Mouse (Mus musculus) cerebellum, adult 11-12 months (tissue): ENCODE measurements around the gene Atp2a2.
A peak's percentile ranks its signal among the peaks of the same experiment; 100 is the strongest.
"Not testable (repeated sequence)": the region's sequence is repeated elsewhere in the genome, so short reads cannot be mapped to it uniquely, and the experiment has no call there.

Experiments
- DNase-seq: peaks from one replicate; pipeline ENCODE4 v3.0.0; 2022

Atp2a2 gene

GRCm38 (mm10) chr5:122448869-122449268 lies 53.2 kb downstream of the Atp2a2 start:
- no peak for DNase-seq

GRCm38 (mm10) chr5:122447857-122448256 lies 54.2 kb downstream of the Atp2a2 start:
- DNase-seq: no peak

GRCm38 (mm10) chr5:122445051-122445610 lies 56.9 kb downstream of the Atp2a2 start:
- DNase-seq: no peak

DNA sequence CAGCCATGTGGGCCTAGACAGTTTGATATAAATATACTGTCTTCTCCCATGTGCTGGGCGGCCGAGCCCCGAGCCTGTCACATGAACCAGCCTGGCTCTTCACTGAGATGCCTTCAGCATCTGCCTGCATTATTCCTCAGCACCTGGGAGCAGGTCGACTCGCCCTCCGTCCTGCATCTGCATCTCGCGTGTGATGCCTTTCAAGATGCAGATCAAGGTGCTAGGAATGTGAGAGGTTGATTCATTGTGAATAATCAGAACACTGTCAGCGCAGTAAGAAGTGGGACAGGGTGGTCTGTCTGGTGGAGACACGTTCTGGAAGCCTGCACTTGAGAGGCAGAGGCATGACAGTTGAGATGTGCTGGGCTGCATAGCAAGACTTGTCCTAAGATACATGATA lies 57.5 kb downstream of the Atp2a2 start:
- no peak for DNase-seq

- no peak for DNase-seq
Observed at GRCm38 (mm10) chr5:122440095-122440630, 61.9 kb downstream of the Atp2a2 start.

- DNase-seq: no peak
Observed at GRCm38 (mm10) chr5:122439400-122440094, 62.5 kb downstream of the Atp2a2 start.

DNA sequence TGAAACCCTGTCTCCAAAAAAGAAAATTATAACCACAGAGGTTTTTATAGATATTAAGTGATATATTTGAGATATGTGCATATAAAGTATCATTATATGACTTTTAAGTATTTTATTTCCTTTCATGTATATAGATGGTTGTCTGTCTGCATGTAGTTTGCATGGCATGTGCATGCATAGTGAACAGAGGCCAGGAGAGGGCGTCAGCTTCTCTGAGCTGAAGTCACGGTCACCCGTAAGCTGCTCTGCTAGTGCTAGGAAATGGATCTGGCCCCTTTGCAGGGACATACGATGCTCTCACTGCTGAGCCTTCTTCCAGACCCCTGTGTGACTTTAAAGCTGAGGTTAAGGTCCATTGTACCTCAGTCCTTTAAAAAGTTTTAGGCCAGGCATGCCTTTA lies 67.5 kb downstream of the Atp2a2 start:
- DNase-seq: no peak

- DNase-seq: no peak
Observed at GRCm38 (mm10) chr5:122431221-122431620, 70.8 kb downstream of the Atp2a2 start.

DNA sequence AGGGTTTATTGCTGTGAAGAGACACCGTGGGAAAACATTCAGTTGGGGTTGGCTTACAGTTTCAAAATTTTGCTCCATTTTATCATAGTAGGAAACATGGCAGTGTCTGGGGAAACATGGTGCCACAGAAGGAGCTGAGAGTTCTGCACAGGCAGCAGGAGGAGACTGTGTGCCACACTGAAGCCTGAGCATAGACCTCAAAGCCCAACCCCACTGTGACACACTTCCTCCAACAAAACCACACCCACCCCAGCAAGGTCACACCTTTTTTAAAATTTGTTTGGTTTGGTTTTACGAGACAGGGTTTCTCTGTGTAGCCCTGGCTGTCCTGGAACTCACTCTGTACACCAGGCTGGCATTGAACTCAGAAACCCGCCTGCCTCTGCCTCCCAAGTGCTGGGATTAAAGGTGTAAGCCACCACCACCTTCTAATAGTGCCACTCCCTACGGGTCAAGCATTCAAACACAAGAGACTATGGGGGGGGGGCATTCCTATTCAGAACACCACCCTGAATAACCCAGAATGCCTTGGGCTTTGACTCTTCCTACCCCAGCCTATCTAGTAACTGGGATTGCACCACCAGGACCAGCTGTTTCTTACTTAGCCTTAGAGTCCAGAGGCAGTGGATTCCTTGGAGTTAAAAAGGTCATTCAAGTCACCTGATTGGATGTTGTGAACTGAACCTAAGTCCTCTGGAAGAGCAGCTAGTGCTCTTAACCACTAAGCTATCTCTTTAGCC lies 71.8 kb downstream of the Atp2a2 start:
- DNase-seq: no peak

DNA sequence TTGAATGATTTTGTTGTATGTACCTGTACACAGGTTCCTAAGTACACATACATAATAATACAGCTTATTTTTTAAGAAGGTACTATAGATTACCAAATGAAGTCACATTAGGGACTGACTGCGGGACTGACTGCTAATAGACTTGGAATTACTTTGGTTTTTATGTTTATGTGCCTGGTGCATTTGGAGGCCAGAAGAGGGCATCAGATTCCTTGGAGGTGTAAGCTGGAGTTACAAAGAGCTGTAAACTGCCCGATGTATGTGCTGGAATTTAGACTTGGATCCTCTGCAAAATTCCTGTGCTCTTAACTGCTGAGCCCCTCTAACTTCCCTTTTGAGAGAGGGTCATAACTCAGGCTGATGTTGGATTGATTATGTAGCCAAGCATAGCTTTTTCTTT lies 76.5 kb downstream of the Atp2a2 start:
- DNase-seq: no peak

DNA sequence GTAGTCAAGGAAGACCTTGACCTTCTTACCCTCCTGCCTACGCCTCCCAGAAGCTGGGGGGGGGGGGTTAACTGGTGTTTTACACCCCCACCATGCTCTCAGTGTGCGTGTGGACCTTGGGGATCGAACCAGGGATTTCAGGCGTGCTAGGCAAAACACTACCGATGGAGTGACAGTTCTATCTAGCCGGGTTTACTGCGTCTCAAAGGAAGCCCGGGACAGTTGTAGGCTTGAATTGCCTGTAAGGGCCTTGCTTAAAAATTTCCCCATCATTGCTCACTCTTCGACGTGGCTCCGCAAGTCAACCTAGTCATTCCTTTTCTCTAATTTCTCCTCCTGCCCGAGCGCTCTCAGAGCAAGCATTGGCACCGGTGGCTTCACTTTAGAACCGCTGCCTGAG lies 78.9 kb downstream of the Atp2a2 start:
- DNase-seq: no peak

DNA sequence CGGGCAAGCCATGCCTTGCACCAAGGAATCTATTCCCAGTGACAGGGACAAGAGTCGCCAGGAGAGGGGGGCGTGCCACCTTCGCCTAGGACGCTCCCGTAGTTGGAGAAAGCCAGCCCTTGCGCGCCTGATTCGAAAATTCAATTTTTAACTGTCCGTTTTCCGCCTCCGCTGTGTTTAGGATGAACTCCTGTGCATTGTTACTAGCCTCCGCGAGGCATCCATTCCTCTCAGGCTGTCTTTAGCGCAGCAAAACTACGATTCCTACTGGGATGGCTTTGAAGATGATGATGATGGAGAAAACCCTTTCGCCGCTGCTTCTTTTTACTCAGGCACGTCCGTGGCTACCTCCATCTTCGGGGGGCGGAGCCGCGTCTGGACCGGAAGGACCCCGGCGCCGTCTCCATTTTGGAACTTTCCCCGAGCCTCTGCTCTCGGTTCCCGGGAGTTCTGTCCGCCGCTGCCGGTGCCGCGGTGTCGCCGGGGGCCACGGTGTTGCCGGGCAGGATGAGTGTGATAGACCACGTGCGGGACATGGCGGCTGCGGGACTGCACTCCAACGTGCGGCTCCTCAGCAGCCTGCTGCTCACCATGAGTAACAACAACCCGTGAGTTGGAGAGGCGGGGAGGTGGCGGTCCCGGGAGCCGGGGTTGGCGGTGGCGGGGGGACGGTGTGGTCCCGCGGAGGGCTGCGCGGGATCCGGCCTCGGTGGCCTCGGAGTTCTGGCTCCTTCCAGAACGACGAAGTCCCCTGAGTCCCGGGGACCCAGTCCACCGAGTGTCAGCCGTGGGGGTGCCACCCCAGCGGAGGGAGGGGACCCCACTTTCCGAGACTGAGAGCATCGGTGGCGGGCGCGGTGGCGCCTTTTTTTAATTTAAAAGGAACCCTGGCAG lies 79.7 kb downstream of the Atp2a2 start:
- peak; percentile 82 for DNase-seq

DNA sequence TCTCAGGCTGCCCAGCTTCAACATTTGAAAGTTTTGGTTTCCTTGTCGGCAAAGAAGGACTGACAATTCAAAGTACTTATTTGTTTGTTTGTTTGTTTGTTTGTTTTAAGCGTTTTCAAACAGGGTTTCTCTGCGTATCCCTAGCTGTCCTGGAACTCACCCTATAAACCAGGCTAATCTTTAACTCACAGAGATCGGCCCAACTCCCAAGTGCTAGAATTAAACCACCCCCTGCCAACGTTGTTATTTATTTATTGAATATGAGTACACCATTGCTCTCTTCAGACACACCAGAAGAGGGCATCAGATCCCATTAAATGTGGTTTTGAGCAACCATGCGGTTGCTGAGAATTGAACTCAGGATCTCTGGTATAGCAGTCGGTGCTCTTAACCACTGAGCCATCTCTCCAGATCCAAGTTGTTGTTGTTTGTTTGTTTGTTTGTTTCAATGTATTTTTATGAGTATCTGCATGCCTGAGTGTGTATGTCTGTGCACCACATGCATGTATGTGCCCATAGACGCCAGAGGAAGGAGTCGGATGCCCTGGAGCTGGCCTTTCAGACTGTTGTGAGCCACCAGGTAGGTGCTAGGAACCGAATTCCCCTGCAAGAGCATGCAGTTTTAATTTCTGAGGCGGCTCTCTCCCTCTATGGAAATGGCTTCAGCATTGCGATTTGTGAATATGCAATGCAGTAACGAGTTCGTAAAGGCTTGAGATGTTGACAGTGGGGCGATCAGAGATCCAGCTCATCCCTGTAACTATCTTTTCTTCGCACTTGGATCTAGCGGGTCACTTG lies 80.6 kb downstream of the Atp2a2 start, which contains the start of gene Anapc7:
Gene Anapc7, plus strand, starts transcription at position 423 of the 798 bp plus-strand sequence.
- no peak for DNase-seq

- DNase-seq: not testable (repeated sequence)
Observed at GRCm38 (mm10) chr5:122420676-122421075, 81.3 kb downstream of the Atp2a2 start.

DNA sequence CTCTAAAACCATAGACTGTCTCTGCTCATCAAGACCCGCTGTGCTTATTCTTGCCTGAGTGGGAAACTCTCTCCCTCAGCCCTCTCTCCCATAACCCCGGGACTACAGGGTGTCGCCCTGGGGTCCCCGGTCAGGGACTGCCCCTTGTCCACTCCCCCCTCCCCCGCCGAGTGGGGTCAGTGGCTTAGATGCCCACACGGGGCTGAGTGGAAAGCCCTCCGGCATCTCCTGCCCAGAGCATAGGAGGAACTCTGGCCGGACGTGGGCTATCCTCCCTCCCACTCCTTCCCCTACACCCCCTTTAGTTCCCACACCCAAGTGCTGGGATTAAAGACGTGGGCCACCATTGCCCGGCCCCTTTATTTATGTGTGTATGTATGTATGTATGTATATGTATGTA lies 86.6 kb downstream of the Atp2a2 start:
- DNase-seq: no peak

DNA sequence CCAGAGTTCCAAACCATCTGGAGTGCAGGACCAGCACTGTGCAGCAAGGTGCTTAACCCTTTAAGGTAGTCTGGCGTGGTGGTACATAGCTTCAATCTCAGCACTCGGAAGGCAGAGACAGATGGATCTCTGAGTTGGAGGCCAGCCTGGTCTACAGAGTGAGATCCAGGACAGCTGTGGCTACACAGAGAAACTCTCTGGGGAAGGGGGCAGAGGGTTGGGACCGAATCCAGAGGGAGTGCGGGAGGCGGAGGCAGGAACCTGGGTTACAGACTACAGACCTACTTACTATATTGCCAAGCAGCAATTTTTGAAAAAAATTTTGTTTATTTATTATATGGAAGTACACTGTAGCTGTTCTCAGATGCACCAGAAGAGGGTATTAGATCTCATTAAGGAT lies 87.7 kb downstream of the Atp2a2 start:
- no peak for DNase-seq

DNA sequence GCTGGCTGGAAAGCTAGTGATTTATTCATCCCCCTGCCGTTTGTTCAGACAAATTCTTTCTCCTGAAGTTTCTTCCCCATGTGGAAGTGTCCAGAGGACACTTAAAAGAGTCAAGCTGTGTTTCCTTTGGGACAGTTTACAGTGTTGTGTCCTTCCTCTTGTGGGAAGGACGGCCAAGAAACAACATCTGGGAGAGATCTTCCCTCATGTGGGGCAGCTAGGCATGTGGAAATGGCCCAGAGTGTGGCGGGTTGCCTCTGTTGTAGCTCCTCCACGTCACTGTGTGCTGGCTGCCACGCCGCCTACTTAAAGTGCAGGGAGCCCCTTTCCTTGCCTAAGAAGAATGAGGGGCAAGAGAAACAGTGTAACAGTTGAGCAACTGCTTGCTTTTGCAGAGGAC lies 89.2 kb downstream of the Atp2a2 start:
- DNase-seq: no peak

- no peak for DNase-seq
Observed at GRCm38 (mm10) chr5:122411892-122412291, 90.1 kb downstream of the Atp2a2 start.

DNA sequence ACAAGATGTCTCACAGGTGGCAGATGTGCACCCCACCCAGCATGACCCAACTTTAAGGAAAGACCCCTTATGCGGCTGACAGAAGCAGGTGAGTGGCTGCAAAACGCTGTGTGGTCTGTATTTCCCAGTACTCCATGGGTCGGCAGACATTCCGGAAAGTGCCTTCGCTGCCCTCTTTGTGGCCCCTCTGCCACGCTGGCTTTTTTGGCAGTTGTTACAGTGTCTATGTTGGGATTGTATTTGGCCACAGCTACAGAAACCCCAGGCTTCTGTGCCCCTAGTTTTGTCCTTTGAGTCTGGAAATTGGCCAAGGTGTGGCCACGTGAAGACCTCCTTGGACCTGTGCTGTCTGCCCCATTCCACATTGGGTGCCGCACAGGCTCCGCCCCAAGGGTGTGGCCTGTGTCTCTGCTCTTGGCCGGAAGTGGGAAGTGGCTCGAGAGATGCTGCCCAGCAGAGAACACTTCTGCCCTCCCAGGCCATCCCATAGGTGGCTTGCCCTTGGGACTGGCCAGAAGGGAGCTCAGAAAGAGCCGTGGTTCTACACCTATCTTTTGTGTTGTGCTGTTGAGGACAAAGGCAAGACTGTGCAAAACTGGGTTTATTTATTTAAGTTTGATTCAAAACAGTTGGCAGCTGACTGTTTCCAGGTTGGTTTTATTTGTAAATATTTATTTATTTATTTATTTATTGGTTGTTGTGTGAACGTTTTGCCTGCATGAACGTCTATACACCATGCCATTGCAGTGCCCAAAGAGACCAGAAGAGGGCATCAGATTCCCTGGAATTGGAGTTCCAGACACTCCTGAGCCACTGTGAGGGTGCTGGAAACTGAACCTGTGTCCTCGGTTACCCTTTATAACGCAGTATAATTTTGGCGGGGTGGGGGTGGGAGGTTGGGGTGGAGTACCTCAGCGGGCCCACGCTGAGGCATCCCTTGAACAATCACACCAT lies 92.1 kb downstream of the Atp2a2 start:
- no peak for DNase-seq

- no peak for DNase-seq
Observed at GRCm38 (mm10) chr5:122405537-122405936, 96.5 kb downstream of the Atp2a2 start.
